Mouse (Mus musculus) liver, postnatal 0 days (tissue): ENCODE measurements around the gene Ctnnal1.

ENCODE experiments used
- CTCF ChIP-seq: sonication (generic); IDR thresholded peaks from 2 replicates; pipeline ENCODE4 v1.5.1; 2016; ENCODE audit warnings: antibody characterized with exemption, low read depth
- EP300 ChIP-seq: IDR thresholded peaks from 2 replicates; pipeline ENCODE4 v1.6.1; 2016; ENCODE audit warnings: antibody characterized with exemption, low read depth, mild to moderate bottlenecking

- TF ChIP-seq EP300 (no peak), CTCF (no peak)
Measured at GRCm38 (mm10) chr4:56831013-56831609, 33.9 kb downstream of the Ctnnal1 start.
